Mouse (Mus musculus) neural tube, embryonic 14.5 days (tissue): ENCODE measurements around the gene Pou2f2. TPM values are rescaled to one million over a fixed set of nuclear protein-coding genes. Genes with fewer than 3 reads are reported as not detected.

Source experiments
- ATAC-seq: fragments of 200-750 bp; cut with Nextera tagmentation; 2 replicates; pipeline ENCODE4 v1.8.0; 2017; ENCODE audit warnings: low read depth, mild to moderate bottlenecking, moderate TSS enrichment, moderate library complexity
- H3K27ac ChIP-seq: fragments of 300-500 bp; sonication (generic); 2 replicates; pipeline ENCODE4 v1.5.1; 2014; ENCODE audit warnings: low read depth, mild to moderate bottlenecking, control low read depth, low read length, moderate library complexity, mixed read lengths
- H3K27me3 ChIP-seq: fragments of 300-500 bp; sonication (generic); 2 replicates; pipeline ENCODE4 v1.6.1; 2014; ENCODE audit warnings: low read length; ENCODE audit not compliant: control insufficient read depth, insufficient read depth
- H3K36me3 ChIP-seq: fragments of 300-500 bp; sonication (generic); 2 replicates; pipeline ENCODE4 v1.6.1; 2014; ENCODE audit warnings: low read length, mixed read lengths; ENCODE audit not compliant: control insufficient read depth, insufficient read depth
- H3K4me1 ChIP-seq: fragments of 300-500 bp; sonication (generic); 2 replicates; pipeline ENCODE4 v1.6.1; 2014; ENCODE audit warnings: low read length; ENCODE audit not compliant: control insufficient read depth, insufficient read depth
- H3K4me2 ChIP-seq: fragments of 300-500 bp; sonication (generic); 2 replicates; pipeline ENCODE4 v1.6.1; 2014; ENCODE audit warnings: mild to moderate bottlenecking, low read depth, low read length, control low read depth
- H3K4me3 ChIP-seq: fragments of 300-500 bp; sonication (generic); 2 replicates; pipeline ENCODE4 v1.5.1; 2014; ENCODE audit warnings: low read depth, low read length, control low read depth, mixed read lengths
- H3K9ac ChIP-seq: fragments of 300-500 bp; sonication (generic); replicated peaks from 2 replicates; pipeline ENCODE4 v1.6.1; 2014; ENCODE audit warnings: low read depth, mild to moderate bottlenecking, control low read depth, low read length, mixed read lengths
- H3K9me3 ChIP-seq: fragments of 300-500 bp; sonication (generic); 2 replicates; pipeline ENCODE4 v1.6.1; 2016; ENCODE audit warnings: low read length; ENCODE audit not compliant: control insufficient read depth
- WGBS: fragments of 180-500 bp; shearing (Covaris S2); extraction: QIAGEN DNeasy Blood & Tissue Kit; methylation state at CpG from one replicate; pipeline ENCODE4 v1.1.7; 2014; 5-methylcytosine and 5-hydroxymethylcytosine counted together
- polyA plus RNA-seq: library from polyadenylated mRNA; unstranded; fragments of >200 nt; fragmentation: Nextera tagmentation; extraction: Ambion mirVana; gene quantifications from 2 replicates; pipeline ENCODE4 v1.2.1, GENCODE M21; 2014

Pou2f2 gene
- polyA plus RNA-seq, 1 experiment from 2014 or later: 33.6 TPM

GRCm38 (mm10) chr7:25080431-25080830 is 99.1 kb downstream of the Pou2f2 start:
- no peaks in the 10 kb centered on the region for H3K27me3 ChIP-seq
- no peak overlapping the region for H3K4me3 ChIP-seq
- H3K9ac ChIP-seq: no peak overlapping the region
- H3K9me3 ChIP-seq: no peaks in the 10 kb centered on the region
- no peak overlapping the region for H3K27ac ChIP-seq
- 95% methylated on average over 13 of the region's 13 CpGs for WGBS
- H3K4me2 ChIP-seq: no peak overlapping the region
- H3K4me1 ChIP-seq: peaks cover 20% of the 10 kb centered on the region
- peaks cover 44% of the 10 kb centered on the region for H3K36me3 ChIP-seq
- no peak for ATAC-seq

- H3K4me1 ChIP-seq: peaks cover 20% of the 10 kb centered on the region
- H3K9ac ChIP-seq: no peak overlapping the region
- ATAC-seq: no peak
- no peak overlapping the region for H3K4me2 ChIP-seq
- WGBS: 80% methylated on average over 12 of the region's 12 CpGs
- H3K27me3 ChIP-seq: no peaks in the 10 kb centered on the region
- no peaks in the 10 kb centered on the region for H3K9me3 ChIP-seq
- H3K36me3 ChIP-seq: peaks cover 44% of the 10 kb centered on the region
- H3K4me3 ChIP-seq: no peak overlapping the region
- no peak overlapping the region for H3K27ac ChIP-seq
These were observed 100.0 kb downstream of the Pou2f2 start for GRCm38 (mm10) chr7:25079496-25080026.

GRCm38 (mm10) chr7:25077414-25077755 is 102.1 kb downstream of the Pou2f2 start:
- peaks cover 26% of the 10 kb centered on the region for H3K4me1 ChIP-seq
- H3K9ac ChIP-seq: peak overlapping the region; percentile 91
- peak overlapping the region; percentile 89 for H3K4me3 ChIP-seq
- peaks cover 23% of the 10 kb centered on the region for H3K36me3 ChIP-seq
- peak; percentile 44; the same call in 1 of the 2 replicates for ATAC-seq
- H3K9me3 ChIP-seq: no peaks in the 10 kb centered on the region
- H3K27me3 ChIP-seq: no peaks in the 10 kb centered on the region
- 1% methylated on average over 28 of the region's 33 CpGs for WGBS
- peak overlapping the region; percentile 91 for H3K27ac ChIP-seq
- H3K4me2 ChIP-seq: peak overlapping the region; percentile 76

- WGBS: under 1% methylated on average over 54 of the region's 56 CpGs
- Histone ChIP-seq H3K9me3 (no peaks in the 10 kb centered on the region), H3K4me3 (peak overlapping the region; percentile 89), H3K9ac (peak overlapping the region; percentile 91), H3K27me3 (no peaks in the 10 kb centered on the region), H3K36me3 (peaks cover 17% of the 10 kb centered on the region), H3K4me2 (peak overlapping the region; percentile 78), H3K27ac (peak overlapping the region; percentile 92), H3K4me1 (peaks cover 26% of the 10 kb centered on the region)
- peak; percentile 96 for ATAC-seq
These were observed 102.7 kb downstream of the Pou2f2 start for GRCm38 (mm10) chr7:25076663-25077413.

GRCm38 (mm10) chr7:25076296-25076662 is 103.2 kb downstream of the Pou2f2 start:
- Histone ChIP-seq H3K9ac (peak overlapping the region; percentile 48), H3K4me1 (peaks cover 29% of the 10 kb centered on the region), H3K4me2 (peak overlapping the region; percentile 78), H3K9me3 (no peaks in the 10 kb centered on the region), H3K36me3 (peaks cover 12% of the 10 kb centered on the region), H3K27ac (peak overlapping the region; percentile 92), H3K27me3 (no peaks in the 10 kb centered on the region), H3K4me3 (peak overlapping the region; percentile 89)
- ATAC-seq: no peak
- WGBS: 25% methylated on average over 7 of the region's 7 CpGs

- H3K9me3 ChIP-seq: no peaks in the 10 kb centered on the region
- 0 out of 2 replicates have a peak overlapping the region, but pooled peaks have one; percentile 81 for H3K4me2 ChIP-seq
- H3K36me3 ChIP-seq: no peaks in the 10 kb centered on the region
- no peak for ATAC-seq
- H3K4me3 ChIP-seq: peak overlapping the region; percentile 64
- WGBS: 86% methylated on average over 8 of the region's 8 CpGs
- no peaks in the 10 kb centered on the region for H3K27me3 ChIP-seq
- no peak overlapping the region for H3K9ac ChIP-seq
- peak overlapping the region; percentile 93 for H3K27ac ChIP-seq
- H3K4me1 ChIP-seq: peaks cover 46% of the 10 kb centered on the region
These were observed 105.6 kb downstream of the Pou2f2 start for GRCm38 (mm10) chr7:25073924-25074323.

- WGBS: under 1% methylated on average over 18 of the region's 33 CpGs
These were observed 106.7 kb downstream of the Pou2f2 start for GRCm38 (mm10) chr7:25072716-25073390.

GRCm38 (mm10) chr7:25071979-25072715 is 107.4 kb downstream of the Pou2f2 start, which contains the start of the genes Grik5 and Zfp574:
Grik5 (minus strand) TSS chr7:25072346.
Zfp574 (plus strand) TSS chr7:25072567.
- no peaks in the 10 kb centered on the region for H3K9me3 ChIP-seq
- peaks cover 43% of the 10 kb centered on the region for H3K4me1 ChIP-seq
- H3K27ac ChIP-seq: peak within 1 kb of the TSS; percentile 93
- peaks cover 15% of the 10 kb centered on the region for H3K36me3 ChIP-seq
- WGBS: under 1% methylated on average over 19 of the region's 28 CpGs
- H3K9ac ChIP-seq: peak within 1 kb of the TSS; percentile 98
- no peak for ATAC-seq
- peak within 1 kb of the TSS; percentile 81 for H3K4me2 ChIP-seq
- no peaks in the 10 kb centered on the region for H3K27me3 ChIP-seq
- peak within 1 kb of the TSS; percentile 64 for H3K4me3 ChIP-seq

More at GRCm38 (mm10) chr7:25072716-25073390, 106.7 kb downstream of the Pou2f2 start:
- Histone ChIP-seq H3K27me3 (no peaks in the 10 kb centered on the region), H3K4me1 (peaks cover 43% of the 10 kb centered on the region), H3K9me3 (no peaks in the 10 kb centered on the region), H3K36me3 (peaks cover 8% of the 10 kb centered on the region), H3K4me3 (peak overlapping the region; percentile 64), H3K27ac (peak overlapping the region; percentile 93), H3K9ac (peak overlapping the region; percentile 98), H3K4me2 (peak overlapping the region; percentile 81)
- peak; percentile 16 for ATAC-seq
